Mouse (Mus musculus) forebrain, embryonic 16.5 days (tissue): ENCODE results near the gene Ccna1. TPM values are rescaled to one million over a fixed set of nuclear protein-coding genes. Genes with fewer than 3 reads are reported as not detected.

Experiments used
- ATAC-seq: fragments of 200-750 bp; cut with Nextera tagmentation; 2 replicates; pipeline ENCODE4 v1.8.0; 2017; ENCODE audit warnings: mild to moderate bottlenecking, moderate library complexity
- H3K27ac ChIP-seq: fragments of 300-500 bp; sonication (generic); 2 replicates; pipeline ENCODE4 v1.5.1; 2014; ENCODE audit warnings: low read length, control low read depth
- H3K27me3 ChIP-seq: fragments of 300-500 bp; sonication (generic); replicated peaks from 2 replicates; pipeline ENCODE4 v1.6.1; 2014; ENCODE audit warnings: low read length; ENCODE audit not compliant: control insufficient read depth, insufficient read depth
- H3K36me3 ChIP-seq: fragments of 300-500 bp; sonication (generic); 2 replicates; pipeline ENCODE4 v1.6.1; 2014; ENCODE audit not compliant: control insufficient read depth, insufficient read depth
- H3K4me1 ChIP-seq: fragments of 300-500 bp; sonication (generic); replicated peaks from 2 replicates; pipeline ENCODE4 v1.6.1; 2014; ENCODE audit warnings: low read length; ENCODE audit not compliant: control insufficient read depth, insufficient read depth
- H3K4me2 ChIP-seq: fragments of 300-500 bp; sonication (generic); 2 replicates; pipeline ENCODE4 v1.6.1; 2014; ENCODE audit warnings: mild to moderate bottlenecking, low read length, control low read depth
- H3K4me3 ChIP-seq: fragments of 300-500 bp; sonication (generic); replicated peaks from 2 replicates; pipeline ENCODE4 v1.5.1; 2014; ENCODE audit warnings: mild to moderate bottlenecking, low read length, control low read depth
- H3K9ac ChIP-seq: fragments of 300-500 bp; sonication (generic); replicated peaks from 2 replicates; pipeline ENCODE4 v1.6.1; 2014; ENCODE audit warnings: low read depth, low read length, control low read depth
- H3K9me3 ChIP-seq: fragments of 300-500 bp; sonication (generic); 2 replicates; pipeline ENCODE4 v1.6.1; 2016; ENCODE audit warnings: low read length; ENCODE audit not compliant: control insufficient read depth
- WGBS: fragments of 180-500 bp; shearing (Covaris S2); extraction: QIAGEN DNeasy Blood & Tissue Kit; methylation state at CpG from one replicate; pipeline ENCODE4 v1.1.7; 2014; 5-methylcytosine and 5-hydroxymethylcytosine counted together
- polyA plus RNA-seq: library from polyadenylated mRNA; unstranded; fragments of >200 nt; fragmentation: Nextera tagmentation; extraction: Ambion mirVana; gene quantifications from 2 replicates; pipeline ENCODE4 v1.2.1, GENCODE M21; 2015

Ccna1 gene
- 2.1 and 2.3 TPM in 2 replicates for polyA plus RNA-seq

DNA sequence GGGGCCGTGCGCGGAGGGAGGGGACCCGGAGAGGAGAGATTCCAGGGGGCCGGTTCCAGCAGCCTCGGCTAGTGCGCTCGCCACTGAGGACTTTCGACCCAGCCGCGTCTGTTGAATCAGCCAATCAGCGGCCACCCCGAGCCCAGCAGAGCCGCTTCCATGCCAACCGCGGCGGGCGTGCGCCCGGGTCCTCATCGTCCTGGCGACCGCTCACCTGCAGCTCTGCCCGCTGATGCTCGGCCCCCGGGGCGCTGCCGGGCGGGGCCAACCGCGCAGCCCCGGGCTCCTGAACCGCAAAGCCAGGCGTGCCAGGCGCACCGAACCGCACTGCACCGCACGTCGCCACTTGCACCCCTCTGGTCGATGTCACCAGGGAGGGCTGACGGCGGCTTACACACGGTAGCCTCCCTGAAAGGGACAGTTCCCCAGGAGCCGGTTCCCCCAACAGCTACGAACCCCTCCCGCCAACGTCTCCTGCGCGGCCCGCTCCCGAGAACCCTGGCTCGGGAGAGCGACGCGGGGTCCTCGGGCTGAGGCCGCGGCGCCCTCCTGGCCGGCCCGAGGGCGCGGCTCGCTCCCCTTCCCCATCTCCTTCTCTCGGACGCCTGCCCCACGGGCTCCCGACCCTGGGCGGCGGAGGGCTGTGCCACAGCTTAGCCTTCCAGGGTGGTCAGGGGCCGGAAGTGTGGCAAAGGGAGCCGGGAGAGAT, at the start of gene Ccna1:
Ccna1 (minus strand) TSS at position 464 of the 709 bp plus-strand sequence.
- Histone ChIP-seq H3K4me1 (peaks cover 12% of the 10 kb centered on the region), H3K4me2 (peak within 1 kb of the TSS; percentile 97), H3K27ac (no peak within 1 kb of the TSS), H3K4me3 (peak within 1 kb of the TSS; percentile 71), H3K9ac (peak within 1 kb of the TSS; percentile 68), H3K36me3 (no peaks in the 10 kb centered on the region), H3K9me3 (no peaks in the 10 kb centered on the region), H3K27me3 (no peaks in the 10 kb centered on the region)
- ATAC-seq = peak; percentile 96
- WGBS = under 1% methylated on average over 73 of the region's 73 CpGs

DNA sequence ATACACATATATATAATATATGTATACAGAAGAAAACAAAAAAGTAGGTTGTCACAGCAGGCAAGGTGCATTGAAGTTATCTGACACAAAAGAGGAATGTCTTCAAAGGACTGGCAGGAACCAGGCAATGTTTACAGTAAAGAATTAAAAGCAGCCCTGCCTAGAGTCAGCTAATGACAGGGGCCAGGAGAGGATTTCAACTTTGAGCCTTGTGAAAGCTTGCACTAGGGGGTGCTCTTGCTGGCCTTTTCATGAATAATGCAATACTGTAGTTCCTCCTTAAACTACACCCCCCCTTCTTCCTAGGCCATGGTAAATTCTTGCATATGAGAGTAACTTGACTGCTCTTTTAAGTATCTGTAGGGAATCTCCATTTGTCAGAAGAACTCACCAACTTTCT, 45.8 kb upstream of the Ccna1 start:
- Histone ChIP-seq H3K4me1 (peaks cover 5% of the 10 kb centered on the region; the same call in 1 of the 2 replicates), H3K36me3 (no peaks in the 10 kb centered on the region), H3K9ac (no peak overlapping the region), H3K4me2 (no peak overlapping the region), H3K27ac (no peak overlapping the region), H3K9me3 (no peaks in the 10 kb centered on the region), H3K4me3 (no peak overlapping the region), H3K27me3 (no peaks in the 10 kb centered on the region)
- ATAC-seq = no peak

DNA sequence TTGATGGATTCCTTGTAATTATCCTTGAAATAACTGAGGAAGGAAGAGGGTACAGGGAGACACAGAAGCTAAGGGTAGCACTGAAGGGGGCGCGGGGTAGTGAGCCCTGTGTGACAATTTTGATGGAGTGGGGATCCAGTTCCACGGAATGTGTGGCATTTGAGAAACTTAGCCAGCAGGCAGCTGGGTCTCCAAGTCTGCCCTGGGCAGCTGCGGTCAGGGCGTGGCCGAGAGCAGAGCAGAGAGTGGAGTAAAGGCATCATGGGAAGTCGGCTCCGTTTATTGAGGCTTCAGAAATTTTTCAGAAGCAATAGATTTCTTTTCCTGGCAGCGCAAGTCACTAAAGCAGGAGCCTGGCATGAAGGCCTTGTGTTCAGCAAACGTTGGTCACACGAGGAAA, 43.7 kb upstream of the Ccna1 start:
- no peak overlapping the region for H3K27ac ChIP-seq
- H3K9me3 ChIP-seq = no peaks in the 10 kb centered on the region
- WGBS = 87% methylated on average over 11 of the region's 11 CpGs
- no peaks in the 10 kb centered on the region for H3K27me3 ChIP-seq
- H3K4me1 ChIP-seq = peaks cover 6% of the 10 kb centered on the region; the same call in 1 of the 2 replicates
- no peak overlapping the region for H3K4me3 ChIP-seq
- H3K4me2 ChIP-seq = no peak overlapping the region
- ATAC-seq = no peak
- no peak overlapping the region for H3K9ac ChIP-seq
- H3K36me3 ChIP-seq = no peaks in the 10 kb centered on the region

DNA sequence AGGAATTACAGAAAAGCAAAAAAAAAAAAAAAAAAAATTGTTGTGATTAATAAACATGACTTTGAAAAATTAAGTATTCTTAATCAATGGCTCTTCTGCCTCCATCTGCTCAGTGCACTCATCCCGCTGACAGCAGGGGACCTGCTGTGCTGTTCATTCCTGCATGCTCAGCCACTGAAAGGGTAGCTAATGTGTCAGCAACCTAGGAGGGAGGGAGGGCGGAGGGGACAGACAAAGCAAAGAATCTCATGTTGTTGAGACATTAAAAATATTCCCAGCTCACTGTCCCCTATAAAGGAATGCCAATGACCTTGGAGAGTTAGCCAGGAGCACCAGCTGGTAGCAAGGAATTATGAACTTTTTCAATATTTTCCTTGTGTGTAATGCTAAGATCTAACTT, 42.7 kb upstream of the Ccna1 start:
- Histone ChIP-seq H3K27me3 (no peaks in the 10 kb centered on the region), H3K9me3 (no peaks in the 10 kb centered on the region), H3K4me1 (peaks cover 6% of the 10 kb centered on the region; the same call in 1 of the 2 replicates), H3K36me3 (no peaks in the 10 kb centered on the region), H3K4me2 (no peak overlapping the region), H3K4me3 (no peak overlapping the region), H3K27ac (no peak overlapping the region), H3K9ac (no peak overlapping the region)
- peak; percentile 47; the same call in 1 of the 2 replicates for ATAC-seq
- WGBS = 20% methylated on average over 2 of the region's 2 CpGs

DNA sequence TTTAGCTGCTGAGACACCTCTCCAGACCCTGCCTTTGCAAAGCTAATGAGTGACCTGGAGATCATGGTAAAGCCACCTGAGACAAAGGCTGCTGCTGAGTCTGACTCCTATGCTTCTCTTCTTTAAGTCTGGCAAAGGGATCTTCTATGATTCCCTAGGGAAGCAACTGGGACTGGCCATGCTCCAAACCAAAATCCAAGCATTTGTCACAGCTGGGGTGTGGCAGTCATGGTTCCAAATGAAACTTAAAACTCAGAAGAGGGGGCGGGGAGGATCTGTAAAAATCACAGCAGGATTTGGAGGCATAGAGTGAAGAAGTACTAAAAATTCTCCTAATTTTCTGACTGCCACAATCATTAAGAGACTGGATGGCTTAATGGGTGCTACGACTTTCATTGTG, 41.9 kb upstream of the Ccna1 start:
- no peaks in the 10 kb centered on the region for H3K9me3 ChIP-seq
- 68% methylated on average over 2 of the region's 2 CpGs for WGBS
- no peak for ATAC-seq
- H3K27me3 ChIP-seq = no peaks in the 10 kb centered on the region
- H3K27ac ChIP-seq = no peak overlapping the region
- no peak overlapping the region for H3K9ac ChIP-seq
- no peak overlapping the region for H3K4me3 ChIP-seq
- H3K36me3 ChIP-seq = no peaks in the 10 kb centered on the region
- no peak overlapping the region for H3K4me2 ChIP-seq
- H3K4me1 ChIP-seq = peaks cover 6% of the 10 kb centered on the region; the same call in 1 of the 2 replicates

DNA sequence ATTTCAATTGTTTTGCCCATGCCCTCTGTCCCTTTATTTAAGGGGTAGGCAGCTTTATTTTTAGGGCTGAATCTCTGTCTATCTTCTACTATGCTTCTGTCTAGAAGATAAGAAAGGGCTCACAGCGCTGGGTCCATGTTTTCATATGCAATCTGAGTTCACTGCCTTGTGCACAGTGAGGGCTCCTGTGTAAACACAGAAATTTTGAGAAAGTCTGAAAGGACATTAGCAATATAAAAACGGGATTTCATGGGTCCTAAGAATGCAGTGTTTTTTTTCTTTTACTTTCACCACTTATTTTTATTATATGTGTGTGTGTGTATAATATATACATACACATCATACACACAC, 41.3 kb upstream of the Ccna1 start:
- Histone ChIP-seq H3K4me1 (peaks cover 6% of the 10 kb centered on the region; the same call in 1 of the 2 replicates), H3K9ac (no peak overlapping the region), H3K9me3 (no peaks in the 10 kb centered on the region), H3K4me2 (no peak overlapping the region), H3K27me3 (no peaks in the 10 kb centered on the region), H3K4me3 (no peak overlapping the region), H3K27ac (no peak overlapping the region), H3K36me3 (no peaks in the 10 kb centered on the region)
- WGBS = 67% methylated on average over 2 of the region's 2 CpGs
- ATAC-seq = no peak

DNA sequence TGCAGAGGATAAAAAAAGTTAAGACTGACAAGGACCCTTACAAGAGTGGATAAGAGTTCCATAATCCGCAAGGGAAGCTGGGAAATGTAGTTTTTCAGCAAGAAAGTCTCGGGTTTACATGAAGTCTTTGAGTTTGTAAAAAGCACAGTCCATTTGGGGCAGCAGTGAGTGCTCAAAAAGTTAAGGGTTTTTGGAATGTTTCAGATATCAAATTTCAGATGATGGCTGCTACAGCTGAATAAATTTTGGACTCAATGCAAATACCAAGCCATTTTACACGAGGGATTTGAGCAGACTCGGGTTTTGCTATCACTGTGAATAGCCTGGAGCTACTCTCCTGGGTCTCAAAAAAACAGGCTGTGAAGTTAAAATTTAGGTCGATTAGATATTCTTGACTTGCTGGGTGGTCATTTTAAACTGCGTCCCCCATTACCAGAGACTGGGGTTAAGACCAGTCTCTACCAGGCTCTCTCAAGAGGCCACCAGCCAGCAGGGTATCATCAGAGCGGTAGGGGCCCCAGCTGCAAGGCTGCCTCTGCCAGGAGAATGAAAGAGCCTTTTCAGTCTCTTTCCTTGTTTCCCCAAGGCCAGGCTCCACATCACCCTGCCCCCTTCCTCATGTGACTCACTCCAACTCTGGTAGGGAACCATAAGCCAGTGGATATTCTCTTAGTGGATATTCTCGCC, 40.8 kb upstream of the Ccna1 start:
- Histone ChIP-seq H3K4me2 (no peak overlapping the region), H3K27ac (no peak overlapping the region), H3K9ac (no peak overlapping the region), H3K27me3 (no peaks in the 10 kb centered on the region), H3K4me3 (no peak overlapping the region), H3K4me1 (peaks cover 6% of the 10 kb centered on the region; the same call in 1 of the 2 replicates), H3K36me3 (no peaks in the 10 kb centered on the region), H3K9me3 (no peaks in the 10 kb centered on the region)
- ATAC-seq = peak; percentile 83
- WGBS = 21% methylated on average over 8 of the region's 8 CpGs

DNA sequence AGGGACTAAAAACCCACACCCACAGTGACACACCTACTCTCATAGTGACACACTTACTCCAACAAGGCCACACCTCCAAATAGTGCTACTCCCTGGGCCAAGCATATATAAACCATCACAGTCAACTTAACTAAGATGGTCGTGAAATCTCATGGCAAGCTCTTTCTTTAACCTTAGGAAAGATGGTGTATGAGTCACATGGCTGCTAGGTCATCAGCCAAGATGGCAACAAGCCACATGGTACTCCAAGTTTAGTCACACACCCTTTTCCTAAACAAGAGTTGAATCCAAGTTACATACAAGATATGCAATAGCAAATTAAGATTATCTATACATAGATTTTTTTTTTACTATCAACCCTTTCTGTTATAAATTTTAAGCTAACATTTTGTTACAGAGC, 37.9 kb upstream of the Ccna1 start:
- Histone ChIP-seq H3K9ac (no peak overlapping the region), H3K27ac (no peak overlapping the region), H3K4me2 (no peak overlapping the region), H3K36me3 (no peaks in the 10 kb centered on the region), H3K4me1 (peaks cover 6% of the 10 kb centered on the region; the same call in 1 of the 2 replicates), H3K4me3 (no peak overlapping the region), H3K9me3 (no peaks in the 10 kb centered on the region), H3K27me3 (no peaks in the 10 kb centered on the region)
- ATAC-seq = no peak
- 66% methylated on average over 1 of the region's 1 CpGs for WGBS

DNA sequence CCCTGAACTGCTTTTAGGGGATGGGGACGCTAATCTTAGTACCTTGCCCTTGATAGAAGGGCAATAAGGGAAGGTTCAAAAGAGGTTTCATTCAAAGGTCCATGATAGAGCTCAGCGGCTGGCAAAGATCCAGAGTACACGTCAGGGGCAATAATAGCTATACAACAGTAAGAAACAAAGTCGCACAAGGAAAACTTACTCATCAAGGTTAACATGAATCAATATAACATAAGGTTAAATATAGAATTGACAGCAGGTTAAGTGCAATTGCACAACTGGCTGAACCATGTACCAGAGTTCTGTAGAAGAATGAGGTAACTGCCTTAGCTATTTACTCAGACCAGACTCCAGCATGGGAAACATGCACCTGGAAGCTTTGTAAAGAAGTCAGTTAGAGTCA, 34.0 kb upstream of the Ccna1 start:
- Histone ChIP-seq H3K9me3 (no peaks in the 10 kb centered on the region), H3K27ac (no peak overlapping the region), H3K4me2 (no peak overlapping the region), H3K27me3 (no peaks in the 10 kb centered on the region), H3K4me3 (no peak overlapping the region), H3K36me3 (no peaks in the 10 kb centered on the region), H3K4me1 (peaks cover 2% of the 10 kb centered on the region; the same call in 1 of the 2 replicates), H3K9ac (no peak overlapping the region)
- WGBS = 68% methylated on average over 4 of the region's 4 CpGs
- no peak for ATAC-seq
